Mouse (Mus musculus) heart, postnatal 36 days (tissue): ENCODE data around the gene Fam98b. TPM values are rescaled to one million over a fixed set of nuclear protein-coding genes. Genes with fewer than 3 reads are reported as not detected.

Experiments used
- DNase-seq, 2 experiments: peaks; one replicate each; pipeline ENCODE4 v3.0.0; 2021 to 2022
- intact Hi-C: fragments of 180-260 bp; cut with DNase I; formaldehyde crosslinking; loops from one replicate; pipeline ENCODE4 v1.15.1; 2025
- total RNA-seq, 2 experiments: library from RNA; stranded (reverse); gene quantifications; 2 replicates each; pipeline ENCODE4 v1.2.3; 2021

Fam98b gene
- total RNA-seq, 2 experiments from 2014 or later = 19.8 to 22.4 TPM

DNA sequence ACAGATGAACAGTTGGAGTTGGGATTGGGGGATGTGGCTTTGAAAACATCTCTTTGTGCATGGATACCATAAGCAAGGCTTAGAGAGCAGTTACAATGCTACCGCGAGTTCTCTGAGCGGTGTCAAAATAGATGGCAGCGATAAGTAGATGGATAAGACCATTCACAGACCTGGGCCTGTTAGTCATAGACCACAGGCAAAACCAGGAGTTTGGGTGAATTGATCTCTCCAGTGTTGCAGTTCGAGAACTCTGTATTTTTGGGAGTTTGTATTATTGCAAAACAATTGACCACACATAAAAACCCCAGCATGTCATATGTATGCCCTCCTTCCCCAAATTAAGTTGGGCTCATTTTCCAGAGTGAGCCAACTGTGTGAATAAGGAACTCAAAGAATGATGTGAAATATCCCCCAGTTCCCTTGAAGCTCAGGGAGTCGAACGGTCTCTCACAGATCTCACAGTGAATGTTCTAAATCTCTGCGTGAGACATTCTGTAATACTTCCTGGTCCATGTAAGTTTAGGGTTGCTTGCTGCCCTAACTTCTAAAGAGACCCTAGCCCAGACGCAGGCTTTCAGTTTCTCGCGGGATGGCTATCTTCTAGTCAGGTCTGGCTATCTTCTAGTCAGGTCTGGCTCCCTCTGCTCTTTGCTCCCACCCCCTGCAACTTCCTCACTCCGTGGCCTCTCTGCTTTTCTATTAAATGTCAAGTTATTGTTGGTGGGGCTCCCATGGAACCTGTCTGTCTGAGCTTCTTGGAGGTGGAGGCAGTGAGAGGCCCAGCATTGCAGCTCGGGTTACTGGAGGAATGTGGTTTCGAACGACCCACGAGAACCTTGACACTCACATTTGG lies 50.3 kb downstream of the Fam98b start:
- intact Hi-C loops = no loop called here

DNA sequence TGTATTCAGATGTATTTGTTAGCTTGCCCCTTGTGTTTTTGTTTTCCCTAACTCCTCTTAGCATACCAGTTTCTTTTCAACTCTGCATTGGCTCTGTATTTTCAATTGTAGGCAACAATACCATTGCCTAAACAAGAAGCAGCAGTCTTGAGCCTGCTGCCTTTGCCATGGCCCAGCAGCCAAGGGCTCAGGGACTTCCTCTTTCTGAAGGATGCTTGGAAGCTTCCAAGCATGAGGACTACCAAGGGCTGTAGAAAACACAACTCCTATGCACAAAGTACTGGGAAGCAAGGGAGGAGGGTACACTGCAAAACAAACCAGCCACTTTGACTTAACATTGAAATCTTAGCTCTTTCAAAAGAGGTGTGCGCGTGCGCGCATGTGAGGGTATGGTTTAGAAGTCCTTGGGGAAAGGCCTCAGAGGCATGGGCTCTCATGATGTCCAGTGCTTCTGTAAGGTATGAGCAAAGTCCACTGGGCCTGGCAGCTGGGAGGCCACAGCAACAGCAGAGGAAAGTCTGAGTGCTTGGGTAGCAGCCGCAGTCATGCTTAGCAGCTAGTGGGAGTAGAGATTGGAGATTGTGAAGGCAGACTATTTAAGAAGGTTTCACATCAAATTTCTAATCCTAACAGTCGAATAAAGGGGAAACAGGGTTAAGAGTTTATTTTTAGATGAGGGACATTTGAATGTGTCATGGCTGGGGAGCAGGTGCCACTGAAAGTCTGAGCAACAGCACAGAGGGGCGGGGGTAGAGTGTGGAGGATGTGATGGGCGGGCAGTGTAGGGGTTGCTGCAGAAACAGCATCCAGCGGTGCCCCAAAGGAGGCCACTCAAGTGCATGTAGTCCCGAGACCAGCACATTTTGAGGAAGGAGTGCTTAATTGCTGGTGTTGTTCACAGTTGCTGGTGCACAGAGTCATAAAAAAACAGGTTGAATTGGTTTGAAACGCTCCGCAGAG lies 54.1 kb downstream of the Fam98b start:
- no peak for DNase-seq
- intact Hi-C loops = no loop called here

More for the DNA sequence above, 50.3 kb downstream of the Fam98b start:
- no peak for DNase-seq

DNA sequence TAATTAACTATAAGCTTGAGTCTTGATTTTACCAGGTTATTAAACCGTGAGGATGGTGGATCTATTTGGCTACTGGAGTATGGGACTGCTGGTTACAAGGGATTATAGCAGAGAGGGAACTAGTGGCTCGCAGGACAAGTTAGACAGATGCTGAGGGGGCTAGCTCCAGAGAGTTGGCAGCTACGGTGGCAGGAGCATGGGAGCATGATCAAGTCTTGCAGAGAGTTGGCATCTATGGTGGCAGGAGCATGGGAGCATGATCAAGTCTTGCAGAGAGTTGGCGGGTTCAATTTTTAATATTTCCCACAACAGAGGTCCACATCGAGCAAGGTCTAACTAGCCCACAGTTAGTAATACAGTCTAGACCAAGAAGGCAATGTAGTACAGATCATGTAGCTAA lies 55.4 kb downstream of the Fam98b start:
- intact Hi-C loops = no loop called here
- no peak for DNase-seq

DNA sequence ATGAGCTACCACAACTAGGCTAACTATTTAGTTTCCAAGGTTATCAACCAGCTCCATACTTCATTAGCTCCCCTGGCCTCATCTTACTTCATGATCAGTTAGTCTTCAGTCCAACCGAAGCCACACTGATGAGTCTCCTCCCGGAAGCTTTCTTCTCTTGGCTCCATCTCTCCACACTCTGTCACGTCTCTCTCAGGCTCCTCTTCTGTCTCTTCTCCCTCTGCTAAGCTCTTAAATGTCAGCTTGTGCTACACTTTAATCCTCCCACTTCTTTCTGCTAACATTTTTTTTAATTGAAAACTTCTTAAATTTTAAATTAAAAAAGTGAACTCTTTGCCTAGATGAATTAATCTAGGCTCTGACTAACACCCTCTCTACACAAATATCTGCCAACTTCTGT lies 58.4 kb downstream of the Fam98b start:
- DNase-seq = no peak
- intact Hi-C loops = no loop called here

DNA sequence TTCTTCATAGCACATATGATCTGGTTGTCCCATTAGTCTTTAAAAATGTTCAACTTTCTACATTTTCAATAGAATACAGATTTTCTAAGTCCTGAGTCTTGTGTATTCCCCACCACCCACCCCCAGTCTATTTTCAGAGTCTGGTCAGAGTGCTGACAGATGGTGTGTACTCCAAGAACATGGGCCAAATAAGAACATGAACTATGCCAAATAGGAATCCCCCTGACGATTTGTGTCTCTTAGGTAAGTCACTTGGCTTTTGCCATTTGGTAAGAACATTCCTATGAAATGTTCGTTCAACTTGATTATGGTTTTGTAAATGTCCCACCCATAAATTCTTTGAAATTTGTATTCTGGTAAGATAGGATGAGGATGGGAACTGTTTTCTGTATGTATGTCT lies 59.5 kb downstream of the Fam98b start:
- intact Hi-C loops = no loop called here
- DNase-seq = no peak

DNA sequence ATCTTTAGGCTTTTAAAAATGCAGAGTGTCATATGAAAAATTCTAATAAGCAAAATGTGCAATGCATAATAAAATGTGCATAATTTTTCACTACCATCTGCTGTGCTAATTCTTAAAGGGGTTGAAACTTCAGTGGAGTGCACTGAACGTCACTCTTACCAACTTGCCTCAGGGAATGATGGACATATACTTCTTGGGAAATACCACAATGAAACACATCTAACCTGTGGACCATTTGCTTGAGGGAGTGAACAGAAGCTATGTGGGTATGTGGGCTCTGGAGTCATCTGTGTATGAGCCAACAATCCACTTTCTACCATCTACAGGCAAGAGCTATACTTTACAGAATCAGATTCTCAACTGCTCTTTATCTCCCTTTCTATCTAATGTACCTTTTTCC lies 61.8 kb downstream of the Fam98b start:
- intact Hi-C loops = no loop called here
- no peak for DNase-seq

DNA sequence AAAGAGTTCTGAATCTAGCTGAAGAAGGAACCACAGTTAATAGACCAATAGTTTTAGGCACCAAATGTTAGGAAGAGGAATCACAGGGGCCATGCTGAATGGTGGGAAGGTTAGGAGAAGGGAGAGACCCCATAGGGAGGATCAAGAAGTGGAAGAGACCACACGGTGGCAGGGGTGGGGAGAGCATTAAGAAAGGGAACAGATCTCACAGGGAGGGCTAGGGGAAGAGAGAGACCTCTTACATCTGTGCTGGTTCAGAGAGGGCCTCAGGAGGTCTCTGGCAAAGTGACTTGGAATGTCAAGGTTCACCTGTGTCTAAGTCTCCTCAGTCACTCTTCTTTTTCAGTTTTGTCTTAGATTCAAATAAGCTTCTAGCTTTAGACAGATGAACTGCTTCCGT lies 62.5 kb downstream of the Fam98b start:
- intact Hi-C loops = no loop called here
- no peak for DNase-seq

DNA sequence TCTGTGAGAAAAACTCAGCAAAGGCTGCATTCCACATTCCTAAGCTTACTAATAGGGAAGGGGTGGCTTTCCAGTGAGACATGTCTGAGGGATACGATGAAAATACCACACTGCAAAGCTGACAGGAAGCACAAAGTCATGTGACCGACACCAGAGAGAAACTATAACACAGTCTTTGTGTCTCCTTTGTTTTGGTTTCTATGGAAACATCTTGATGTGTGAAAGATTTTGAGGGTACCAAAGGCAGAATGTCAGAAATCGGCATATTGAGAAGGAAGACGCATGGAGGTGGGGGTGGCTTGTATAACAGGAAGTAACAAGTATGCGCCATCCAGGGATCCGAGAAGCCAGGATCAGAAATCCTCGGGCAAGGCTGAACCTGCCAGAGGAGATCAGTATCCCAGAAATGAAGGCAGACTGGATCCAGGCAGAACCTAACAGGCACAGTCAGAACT lies 62.9 kb downstream of the Fam98b start:
- intact Hi-C loops = no loop called here
- DNase-seq = no peak

DNA sequence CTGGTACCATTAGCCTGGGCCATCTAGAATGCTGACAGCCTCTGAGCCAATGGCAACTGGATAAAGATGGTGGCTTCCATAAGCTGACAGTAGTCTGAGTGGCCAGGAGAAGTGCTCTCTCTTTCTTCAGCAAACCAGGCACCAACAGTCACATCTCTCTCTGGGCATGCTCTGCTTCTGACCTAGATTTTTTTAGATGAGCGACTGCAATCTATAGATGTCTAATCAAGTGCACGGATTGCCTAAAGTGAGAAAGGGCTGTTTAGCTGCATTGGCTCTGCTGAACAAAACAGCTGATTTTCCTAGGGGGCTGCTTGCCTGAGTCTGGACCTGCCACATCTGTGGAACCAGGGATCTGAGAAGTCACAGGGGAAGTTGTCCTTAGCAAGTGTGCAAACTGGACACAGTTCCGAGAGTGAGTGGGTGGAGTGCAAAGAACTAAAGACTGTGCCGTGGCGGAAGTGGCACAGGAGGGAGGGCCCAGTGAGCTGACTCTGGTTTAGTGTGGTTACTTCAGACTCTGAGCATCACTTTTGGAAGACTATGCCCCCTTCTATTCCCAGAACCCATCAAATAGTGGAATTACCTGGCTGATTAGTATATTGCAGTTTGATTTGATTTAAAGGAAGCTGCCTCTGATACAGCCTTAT lies 64.2 kb downstream of the Fam98b start:
- no peak for DNase-seq
- intact Hi-C loops = no loop called here

DNA sequence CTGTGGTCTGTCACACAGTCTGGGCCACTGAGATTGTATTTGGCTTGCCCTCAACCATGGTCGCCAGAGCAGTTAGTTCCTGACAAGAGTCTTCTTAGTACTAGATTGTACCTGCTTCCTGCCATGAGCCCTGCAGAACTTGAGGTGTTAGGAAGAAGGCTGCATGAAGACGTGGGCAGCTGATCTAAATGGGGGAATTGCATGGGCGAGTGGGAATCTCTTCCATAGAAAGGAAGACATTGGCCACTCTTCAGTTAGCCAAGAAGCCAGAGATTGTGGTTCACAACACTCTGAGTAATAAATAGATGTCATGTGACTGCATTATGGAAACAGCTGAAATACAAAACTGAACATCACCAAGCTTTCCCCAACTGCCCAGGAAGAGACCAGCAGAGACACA lies 69.5 kb downstream of the Fam98b start:
- intact Hi-C loops = no loop called here
- no peak for DNase-seq

Other genes starting within 250 kb of the Fam98b start
- gene Spred1, start 128.4 kb upstream of the Fam98b start, total RNA-seq = 10 to 100 TPM; 15.7 to 16.6 TPM
- gene Rasgrp1, start 93.3 kb downstream of the Fam98b start, total RNA-seq = under 1 TPM; 0.30 to 0.61 TPM